Mouse (Mus musculus) c-Kit-negative CD71-positive TER-119-positive erythroid progenitor cells, embryonic 14.5 days (primary cell): ENCODE results near the gene Adipoq.

ENCODE experiments used
- DNase-seq: peaks from one replicate; pipeline ENCODE4 v3.0.0-alpha.2; 2013; ENCODE audit warnings: low read depth, low spot score

Adipoq gene

GRCm38 (mm10) chr16:23114339-23115171 is 31.8 kb upstream of the Adipoq start:
- DNase-seq = no peak

GRCm38 (mm10) chr16:23115486-23115885 is 30.9 kb upstream of the Adipoq start:
- no peak for DNase-seq

GRCm38 (mm10) chr16:23117173-23117572 is 29.2 kb upstream of the Adipoq start:
- no peak for DNase-seq

- DNase-seq = no peak
These were observed 23.9 kb upstream of the Adipoq start for GRCm38 (mm10) chr16:23122446-23122845.

- DNase-seq = no peak
These were observed 23.2 kb upstream of the Adipoq start for GRCm38 (mm10) chr16:23123104-23123503.

- DNase-seq = no peak
These were observed 21.9 kb upstream of the Adipoq start for GRCm38 (mm10) chr16:23124398-23124797.

GRCm38 (mm10) chr16:23127311-23127672 is 19.0 kb upstream of the Adipoq start:
- DNase-seq = no peak

GRCm38 (mm10) chr16:23127673-23128375 is 18.5 kb upstream of the Adipoq start, which contains the start of gene Rfc4:
Gene Rfc4 (minus strand): TSS chr16:23127737.
- DNase-seq = peak; percentile 83

GRCm38 (mm10) chr16:23130303-23130702 is 16.0 kb upstream of the Adipoq start:
- DNase-seq = no peak

- DNase-seq = no peak
These were observed 14.0 kb upstream of the Adipoq start for GRCm38 (mm10) chr16:23132336-23132735.

GRCm38 (mm10) chr16:23135421-23136149 is 10.8 kb upstream of the Adipoq start:
- peak; percentile 46 for DNase-seq

- DNase-seq = no peak
These were observed 9.8 kb upstream of the Adipoq start for GRCm38 (mm10) chr16:23136406-23136970.

GRCm38 (mm10) chr16:23140911-23141310 is 5.4 kb upstream of the Adipoq start:
- no peak for DNase-seq

- no peak for DNase-seq
These were observed 2.0 kb upstream of the Adipoq start for GRCm38 (mm10) chr16:23144326-23144725.

- no peak for DNase-seq
These were observed 1.1 kb upstream of the Adipoq start for GRCm38 (mm10) chr16:23145211-23145610.

GRCm38 (mm10) chr16:23148936-23149335 is 2.6 kb downstream of the Adipoq start:
- DNase-seq = no peak

- DNase-seq = no peak
These were observed 3.1 kb downstream of the Adipoq start for GRCm38 (mm10) chr16:23149396-23149795.

GRCm38 (mm10) chr16:23151423-23151822 is 5.1 kb downstream of the Adipoq start:
- DNase-seq = no peak

GRCm38 (mm10) chr16:23154261-23154660 is 7.9 kb downstream of the Adipoq start:
- DNase-seq = no peak

- no peak for DNase-seq
These were observed 10.7 kb downstream of the Adipoq start for GRCm38 (mm10) chr16:23157013-23157412.

- no peak for DNase-seq
These were observed 12.0 kb downstream of the Adipoq start for GRCm38 (mm10) chr16:23158292-23158691.

- DNase-seq = no peak
These were observed 12.6 kb downstream of the Adipoq start for GRCm38 (mm10) chr16:23158957-23159356.
